Mouse (Mus musculus) liver, adult 2 months (tissue): ENCODE measurements around the gene Slc22a8.

Experiments used
- CTCF ChIP-seq: fragments of 200-500 bp; IDR thresholded peaks from 2 replicates; pipeline ENCODE4 v1.5.1; 2011; ENCODE audit warnings: low read depth, low read length, control low read depth
- POLR2A ChIP-seq: fragments of 200-500 bp; IDR thresholded peaks from 2 replicates; pipeline ENCODE4 v1.6.1; 2011; ENCODE audit warnings: low read length, control low read depth; ENCODE audit not compliant: insufficient read depth; ENCODE audit errors: extremely low read depth

DNA sequence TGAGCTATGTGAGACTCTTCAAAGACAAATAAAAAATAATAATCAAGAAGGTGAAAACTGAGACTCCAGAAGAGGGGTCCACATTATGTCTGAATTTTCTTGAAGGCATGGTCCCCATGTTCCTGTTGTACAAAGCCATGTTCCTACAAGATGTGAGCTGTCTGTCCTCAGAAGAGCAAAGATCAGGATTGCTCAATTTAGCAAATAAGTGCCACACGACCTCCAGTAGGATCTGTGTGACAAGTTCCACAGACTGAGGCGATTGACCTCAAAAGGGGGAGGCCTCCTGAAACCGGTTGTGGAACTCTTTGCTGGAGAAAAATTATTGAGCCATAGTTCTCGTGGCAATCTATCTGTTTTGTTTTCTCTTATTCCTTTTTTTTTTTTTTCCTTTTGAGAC is 25.3 kb downstream of the Slc22a8 start:
- TF ChIP-seq CTCF (no peak), POLR2A (no peak)
